Mouse (Mus musculus) ES-Bruce4 (cell line): ENCODE data around the gene Hpn. TPM values are rescaled to one million over a fixed set of nuclear protein-coding genes. Genes with fewer than 3 reads are reported as not detected.

Experiments used
- H3K27ac ChIP-seq: 2 replicates; pipeline ENCODE4 v1.5.1; 2012; ENCODE audit warnings: low read length, inconsistent platforms; ENCODE audit not compliant: insufficient read depth
- H3K27me3 ChIP-seq: 2 replicates; pipeline ENCODE4 v1.6.1; 2012; ENCODE audit warnings: mild to moderate bottlenecking, low read length, inconsistent platforms; ENCODE audit not compliant: control insufficient read depth, poor library complexity, insufficient read depth, severe bottlenecking
- H3K36me3 ChIP-seq: 2 replicates; pipeline ENCODE4 v1.6.1; 2012; ENCODE audit warnings: inconsistent platforms, mild to moderate bottlenecking, low read length, moderate library complexity; ENCODE audit not compliant: control insufficient read depth, poor library complexity, insufficient read depth, severe bottlenecking
- H3K4me1 ChIP-seq: one replicate; pipeline ENCODE4 v1.8.1; 2011; ENCODE audit warnings: low read length; ENCODE audit not compliant: control insufficient read depth, insufficient read depth
- H3K4me3 ChIP-seq: 2 replicates; pipeline ENCODE4 v1.5.1; 2011; ENCODE audit warnings: low read depth, mild to moderate bottlenecking, low read length
- H3K9ac ChIP-seq: 2 replicates; pipeline ENCODE4 v1.6.1; 2012; ENCODE audit warnings: low read depth, mild to moderate bottlenecking, inconsistent platforms; ENCODE audit not compliant: poor library complexity, severe bottlenecking
- H3K9me3 ChIP-seq: replicated peaks from 2 replicates; pipeline ENCODE4 v1.6.1; 2012; ENCODE audit warnings: mild to moderate bottlenecking, low read length, inconsistent platforms; ENCODE audit not compliant: control insufficient read depth, poor library complexity, insufficient read depth, severe bottlenecking
- CTCF ChIP-seq: IDR thresholded peaks from one replicate; pipeline ENCODE4 v1.8.1; 2011; ENCODE audit warnings: low read depth, low read length
- EP300 ChIP-seq: IDR thresholded peaks from 2 replicates; pipeline ENCODE4 v1.6.1; 2011; ENCODE audit warnings: low read depth, low read length; ENCODE audit not compliant: insufficient read depth
- POLR2A ChIP-seq: IDR thresholded peaks from one replicate; pipeline ENCODE4 v1.8.1; 2011; ENCODE audit warnings: low read length; ENCODE audit not compliant: insufficient read depth
- polyA plus RNA-seq: library from polyadenylated mRNA; stranded (reverse); fragments of >200 nt; gene quantifications from 2 replicates; pipeline ENCODE4 v1.2.4, GENCODE M21; 2011; ENCODE audit warnings: low read depth; ENCODE audit not compliant: missing spikeins, insufficient read depth, insufficient read length

Gene Hpn
- polyA plus RNA-seq, 1 experiment, result 28.7 TPM

DNA sequence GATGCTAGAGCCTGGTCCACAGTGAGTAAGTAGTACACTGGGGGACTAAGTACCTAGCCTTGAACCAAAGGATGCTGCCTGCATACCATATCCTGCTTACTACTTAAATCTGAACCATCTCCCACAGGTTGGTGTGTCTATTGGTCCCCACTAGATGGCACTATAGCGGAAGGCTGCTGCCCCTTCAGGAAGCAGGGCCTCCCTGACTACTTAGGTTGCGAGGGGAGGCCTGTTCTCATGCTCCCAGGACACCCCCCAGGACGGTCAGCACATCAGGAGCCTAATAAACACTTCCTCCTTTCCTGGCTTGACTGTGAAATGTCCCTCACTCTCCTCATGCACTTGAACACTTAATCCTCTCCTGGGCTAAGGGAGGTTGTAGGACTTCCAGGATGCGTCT lies 15.8 kb upstream of the Hpn start:
- Histone ChIP-seq H3K4me1 (no peaks in the 10 kb centered on the region), H3K9ac (no peak overlapping the region), H3K9me3 (no peaks in the 10 kb centered on the region), H3K4me3 (no peak overlapping the region), H3K27me3 (peaks cover 5% of the 10 kb centered on the region), H3K36me3 (peaks cover 41% of the 10 kb centered on the region), H3K27ac (no peak overlapping the region)
- TF ChIP-seq EP300 (no peak), POLR2A (no peak), CTCF (peak; percentile 79)

- no peak overlapping the region for H3K27ac ChIP-seq
- H3K9ac ChIP-seq, result no peak overlapping the region
- H3K9me3 ChIP-seq, result no peaks in the 10 kb centered on the region
- H3K27me3 ChIP-seq, result peaks cover 5% of the 10 kb centered on the region
- peaks cover 37% of the 10 kb centered on the region for H3K36me3 ChIP-seq
- TF ChIP-seq POLR2A (no peak), EP300 (no peak), CTCF (no peak)
- H3K4me1 ChIP-seq, result no peaks in the 10 kb centered on the region
- H3K4me3 ChIP-seq, result no peak overlapping the region
These were observed 15.1 kb upstream of the Hpn start for GRCm38 (mm10) chr7:31130197-31130596.

GRCm38 (mm10) chr7:31128157-31128705 lies 13.1 kb upstream of the Hpn start:
- no peaks in the 10 kb centered on the region for H3K4me1 ChIP-seq
- no peaks in the 10 kb centered on the region for H3K9me3 ChIP-seq
- TF ChIP-seq POLR2A, result no peak
- no peak overlapping the region for H3K27ac ChIP-seq
- no peak overlapping the region for H3K4me3 ChIP-seq
- H3K27me3 ChIP-seq, result peaks cover 5% of the 10 kb centered on the region
- H3K9ac ChIP-seq, result no peak overlapping the region
- H3K36me3 ChIP-seq, result peaks cover 22% of the 10 kb centered on the region

DNA sequence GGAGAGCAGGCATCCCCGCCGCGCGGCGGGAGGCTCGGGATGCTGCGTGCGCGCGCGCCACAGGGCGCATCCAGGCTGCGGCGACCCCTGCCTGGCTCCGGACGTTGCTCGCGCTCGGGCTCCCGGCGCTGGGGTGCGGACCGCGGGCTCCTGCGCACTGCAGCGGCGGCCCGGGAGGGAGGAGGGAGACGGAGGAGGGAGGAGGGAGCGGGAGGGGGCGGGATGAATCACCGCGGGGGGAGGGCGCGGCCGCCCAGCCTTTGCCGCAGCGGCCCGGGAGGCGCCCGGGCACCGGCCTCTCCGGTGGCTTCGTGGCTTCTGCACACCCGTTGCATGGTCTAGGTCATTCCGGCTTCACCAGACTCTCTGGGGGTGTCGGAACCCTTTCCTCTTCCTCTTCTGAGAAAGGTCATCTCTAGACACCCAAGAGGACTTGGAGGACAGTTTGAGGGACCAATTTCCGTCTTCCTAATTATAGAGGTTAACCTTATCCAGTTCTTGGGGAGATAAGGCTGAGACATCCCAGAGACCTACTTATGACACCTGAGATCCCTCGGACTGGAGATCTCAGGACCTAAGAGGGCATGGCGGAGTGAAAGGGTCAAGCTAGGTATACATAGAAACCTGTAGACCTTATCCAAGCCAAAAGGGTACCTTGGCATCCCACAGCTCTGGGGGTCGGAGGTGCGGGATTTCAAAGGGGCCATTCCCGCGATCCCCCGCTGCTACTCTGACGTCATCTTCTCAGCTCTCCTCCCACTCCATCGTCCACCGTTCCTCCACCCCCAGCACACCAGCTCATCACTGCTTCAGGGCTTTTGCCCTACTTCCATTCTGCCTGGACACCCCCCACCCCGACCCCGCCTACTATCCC lies 12.0 kb upstream of the Hpn start, which contains the start of gene Scn1b:
Scn1b (minus strand) TSS at position 153 of the 874 bp plus-strand sequence.
- peaks cover 19% of the 10 kb centered on the region for H3K36me3 ChIP-seq
- H3K27me3 ChIP-seq, result peaks cover 5% of the 10 kb centered on the region
- no peak within 1 kb of the TSS for H3K27ac ChIP-seq
- no peaks in the 10 kb centered on the region for H3K4me1 ChIP-seq
- no peaks in the 10 kb centered on the region for H3K9me3 ChIP-seq
- peak within 1 kb of the TSS; percentile 81 for H3K9ac ChIP-seq
- H3K4me3 ChIP-seq, result peak within 1 kb of the TSS; percentile 65
- TF ChIP-seq POLR2A (no peak), EP300 (peak; percentile 64; the same call in 1 of the 2 replicates)

GRCm38 (mm10) chr7:31126211-31126751 lies 11.2 kb upstream of the Hpn start:
- H3K27ac ChIP-seq, result no peak overlapping the region
- no peaks in the 10 kb centered on the region for H3K4me1 ChIP-seq
- H3K9me3 ChIP-seq, result no peaks in the 10 kb centered on the region
- H3K36me3 ChIP-seq, result peaks cover 14% of the 10 kb centered on the region
- no peak for TF ChIP-seq CTCF
- no peak for TF ChIP-seq EP300
- TF ChIP-seq POLR2A, result no peak
- H3K4me3 ChIP-seq, result peak overlapping the region; percentile 42
- peak overlapping the region; percentile 81 for H3K9ac ChIP-seq
- peaks cover 5% of the 10 kb centered on the region for H3K27me3 ChIP-seq

- no peaks in the 10 kb centered on the region for H3K9me3 ChIP-seq
- TF ChIP-seq CTCF (no peak), EP300 (no peak), POLR2A (no peak)
- H3K9ac ChIP-seq, result no peak overlapping the region
- H3K27me3 ChIP-seq, result peaks cover 5% of the 10 kb centered on the region
- H3K4me3 ChIP-seq, result no peak overlapping the region
- H3K27ac ChIP-seq, result no peak overlapping the region
- H3K36me3 ChIP-seq, result peaks cover 9% of the 10 kb centered on the region
- no peaks in the 10 kb centered on the region for H3K4me1 ChIP-seq
These were observed 10.0 kb upstream of the Hpn start for GRCm38 (mm10) chr7:31125116-31125515.
